In genomic region chr17:73222077-73222476, GRCm38 (mm10) we compare ENCODE assay signal across 9 mouse cellular contexts.
A peak's percentile ranks its signal among the peaks of the same experiment; 100 is the strongest.
DNase-seq lines count a peak whose midpoint lies in the region; ATAC-seq and TF ChIP-seq lines count a peak whose summit lies in the region.
"Had no signal": no experiment of that assay in that cellular context is flagged by ENCODE, and none has a peak within 500 bp of the region (broad histone marks: within the 10 kb centered on the region; RNA-seq: fewer than 3 reads in every experiment).

No protein-coding gene starts in this region.

- no peak for ATAC-seq in forebrain, postnatal 0 days
- ATAC-seq in forebrain, embryonic 14.5 days, result no peak
- ATAC-seq in forebrain, embryonic 11.5 days (replicated peaks; ENCODE audit: low FRiP score), result no peak

- H3K4me1 ChIP-seq in forebrain, postnatal 0 days (ENCODE audit: insufficient read depth), result peaks cover 17% of the 10 kb centered on the region
- peaks cover 16% of the 10 kb centered on the region for H3K4me1 ChIP-seq in forebrain, embryonic 14.5 days (ENCODE audit: control insufficient read depth, insufficient read depth, low read length)
- peaks cover 6% of the 10 kb centered on the region; the same call in 1 of the 2 replicates for H3K4me1 ChIP-seq in spleen, adult 2 months (ENCODE audit: control insufficient read depth, insufficient read depth, insufficient read length)
- H3K4me1 ChIP-seq in forebrain, embryonic 11.5 days (replicated peaks; ENCODE audit: control insufficient read depth, insufficient read depth, low read length), result no peaks in the 10 kb centered on the region; the same call in 1 of the 2 replicates

- no peak for TF ChIP-seq CTCF in forebrain, postnatal 0 days (IDR thresholded peaks at IDR 0.05; ENCODE audit: low read depth)
- no peak for TF ChIP-seq CTCF in spleen, adult 2 months (IDR thresholded peaks at IDR 0.05; ENCODE audit: extremely low read depth, insufficient read depth, insufficient read length, insufficient replicate concordance)

- H3K4me2 ChIP-seq in forebrain, postnatal 0 days (ENCODE audit: low read depth), result no peak overlapping the region
- H3K4me2 ChIP-seq in forebrain, embryonic 14.5 days (ENCODE audit: low read length), result no peak overlapping the region
- H3K4me2 ChIP-seq in forebrain, embryonic 11.5 days (ENCODE audit: low read depth, low read length, severe bottlenecking), result no peak overlapping the region
- H3K4me2 ChIP-seq: hindbrain, embryonic 12.5 days had no signal

- 40% methylated on average over 7 of the region's 7 CpGs for WGBS in forebrain, postnatal 0 days
- WGBS in forebrain, embryonic 14.5 days, result 71% methylated on average over 7 of the region's 7 CpGs
- 22% methylated on average over 7 of the region's 7 CpGs for WGBS in spleen, adult 2 months
- WGBS in forebrain, embryonic 11.5 days, result 78% methylated on average over 7 of the region's 7 CpGs

- H3K36me3 ChIP-seq in forebrain, postnatal 0 days (ENCODE audit: insufficient read depth), result no peaks in the 10 kb centered on the region
- no peaks in the 10 kb centered on the region for H3K36me3 ChIP-seq in forebrain, embryonic 14.5 days (ENCODE audit: control insufficient read depth, insufficient read depth, low read length)
- H3K36me3 ChIP-seq in spleen, adult 2 months (ENCODE audit: control insufficient read depth, insufficient read depth, low read length), result no peaks in the 10 kb centered on the region
- no peaks in the 10 kb centered on the region for H3K36me3 ChIP-seq in forebrain, embryonic 11.5 days (ENCODE audit: control insufficient read depth, insufficient read depth, low read length)
- H3K36me3 ChIP-seq: hindbrain, embryonic 12.5 days had no signal

- H3K4me3 ChIP-seq in forebrain, postnatal 0 days (ENCODE audit: low read depth, low read length), result no peak overlapping the region
- no peak overlapping the region for H3K4me3 ChIP-seq in forebrain, embryonic 14.5 days (ENCODE audit: low read depth, low read length)
- no peak overlapping the region for H3K4me3 ChIP-seq in spleen, adult 2 months (ENCODE audit: extremely low read depth, insufficient read depth, insufficient read length)
- H3K4me3 ChIP-seq in forebrain, embryonic 11.5 days (ENCODE audit: low read depth, low read length), result no peak overlapping the region
- H3K4me3 ChIP-seq: hindbrain, embryonic 12.5 days had no signal

- H3K27me3 ChIP-seq in forebrain, postnatal 0 days (ENCODE audit: insufficient read depth, low read length), result no peaks in the 10 kb centered on the region
- no peaks in the 10 kb centered on the region for H3K27me3 ChIP-seq in forebrain, embryonic 14.5 days (replicated peaks; ENCODE audit: control insufficient read depth, insufficient read depth, low read length)
- no peaks in the 10 kb centered on the region for H3K27me3 ChIP-seq in spleen, adult 2 months (ENCODE audit: control insufficient read depth, insufficient read depth, low read length)
- H3K27me3 ChIP-seq in forebrain, embryonic 11.5 days (ENCODE audit: control insufficient read depth, insufficient read depth, low read length), result no peaks in the 10 kb centered on the region
- H3K27me3 ChIP-seq: hindbrain, embryonic 12.5 days had no signal

- no peak overlapping the region for H3K27ac ChIP-seq in forebrain, postnatal 0 days (ENCODE audit: low read depth, low read length)
- no peak overlapping the region for H3K27ac ChIP-seq in forebrain, embryonic 14.5 days (ENCODE audit: low read depth, low read length)
- H3K27ac ChIP-seq in spleen, adult 2 months (ENCODE audit: insufficient read depth, low read length), result peak overlapping the region; percentile 34
- no peak overlapping the region for H3K27ac ChIP-seq in forebrain, embryonic 11.5 days (ENCODE audit: low read depth, low read length)
- H3K27ac ChIP-seq: hindbrain, embryonic 12.5 days had no signal

- peak; percentile 28 for DNase-seq in forebrain, postnatal 0 days
- no peak for DNase-seq in forebrain, embryonic 14.5 days (ENCODE audit: low spot score)
- peak; percentile 25 to 28 for DNase-seq in spleen, adult 2 months (ENCODE audit: low read depth in 1 of 2, low spot score in 2 of 2)
- DNase-seq in spleen, postnatal 14 days (ENCODE audit: low spot score in 2 of 2), result no peak
- peak; percentile 21 for DNase-seq in lung, postnatal 14 days
- DNase-seq in forebrain, embryonic 11.5 days (ENCODE audit: low spot score), result no peak
- DNase-seq in adrenal gland, adult 2 months, result no peak
- DNase-seq in gastrocnemius, postnatal 10 days, result no peak

- no peaks in the 10 kb centered on the region for H3K9me3 ChIP-seq in forebrain, postnatal 0 days (ENCODE audit: low read length)
- H3K9me3 ChIP-seq in forebrain, embryonic 14.5 days (replicated peaks; ENCODE audit: control insufficient read depth, low read length), result no peaks in the 10 kb centered on the region
- H3K9me3 ChIP-seq in forebrain, embryonic 11.5 days (ENCODE audit: control insufficient read depth, low read length), result no peaks in the 10 kb centered on the region
- H3K9me3 ChIP-seq: hindbrain, embryonic 12.5 days had no signal

- no peak overlapping the region for H3K9ac ChIP-seq in forebrain, postnatal 0 days
- no peak overlapping the region for H3K9ac ChIP-seq in forebrain, embryonic 14.5 days (ENCODE audit: low read length)
- no peak overlapping the region for H3K9ac ChIP-seq in forebrain, embryonic 11.5 days (ENCODE audit: low read length)
- H3K9ac ChIP-seq: hindbrain, embryonic 12.5 days had no signal

- no peak for TF ChIP-seq POLR2A in spleen, adult 2 months (IDR thresholded peaks at IDR 0.05; ENCODE audit: low read depth, low read length)

Comparison
In these comparisons a context has a peak if more than half of its experiments do, and no peak if none do; other contexts are left out.
1. DNase-seq: peak in forebrain, postnatal 0 days (single experiment), spleen, adult 2 months (2 of 2) and lung, postnatal 14 days (single experiment); none in forebrain, embryonic 14.5 days (single experiment), spleen, postnatal 14 days (0 of 2), forebrain, embryonic 11.5 days (single experiment), adrenal gland, adult 2 months (single experiment) and gastrocnemius, postnatal 10 days (single experiment).